In the genomic region with DNA sequence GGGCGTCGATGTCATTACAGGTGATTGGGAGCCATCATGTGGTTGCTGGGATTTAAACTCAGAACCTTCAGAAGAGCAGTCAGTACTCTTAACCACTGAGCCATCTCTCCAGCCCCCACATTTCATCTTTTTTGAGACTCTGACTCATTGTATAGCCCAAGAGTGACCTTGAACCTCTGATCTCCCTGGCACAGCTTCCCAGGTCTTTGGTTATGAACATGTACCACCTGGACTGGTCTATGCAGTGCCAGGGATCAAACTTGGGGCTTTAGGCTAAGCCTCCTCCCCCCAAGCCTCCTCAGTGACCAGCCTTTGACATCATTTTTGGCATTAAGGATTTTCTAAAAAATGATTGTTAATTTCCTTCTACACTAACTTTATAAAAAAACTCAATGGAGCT, we compare ENCODE assay signal across 23 mouse cellular contexts. TPM values are rescaled to one million over a fixed set of nuclear protein-coding genes. Genes with fewer than 3 reads are reported as not detected.
DNase-seq lines count a peak whose midpoint lies in the region; ATAC-seq lines count a peak whose summit lies in the region.
"Had no signal": no experiment of that assay in that cellular context is flagged by ENCODE, and none has a peak within 500 bp of the region (broad histone marks: within the 10 kb centered on the region; RNA-seq: fewer than 3 reads in every experiment).

No protein-coding gene starts in this region.

- H3K27me3 ChIP-seq in kidney, embryonic 15.5 days: no peaks in the 10 kb centered on the region
- H3K27me3 ChIP-seq: forebrain, embryonic 13.5 days had no signal

- no peaks in the 10 kb centered on the region for H3K9me3 ChIP-seq in kidney, embryonic 15.5 days (replicated peaks)
- H3K9me3 ChIP-seq: forebrain, embryonic 10.5 days; forebrain, embryonic 13.5 days; hindbrain, embryonic 10.5 days had no signal

- no peak overlapping the region for H3K4me2 ChIP-seq in kidney, embryonic 15.5 days
- H3K4me2 ChIP-seq: forebrain, embryonic 13.5 days; heart, embryonic 11.5 days; hindbrain, embryonic 14.5 days had no signal

- 71% methylated on average over 2 of the region's 2 CpGs for WGBS in kidney, embryonic 15.5 days

- no peak overlapping the region for H3K27ac ChIP-seq in kidney, embryonic 15.5 days
- H3K27ac ChIP-seq: forebrain, embryonic 10.5 days; forebrain, embryonic 13.5 days; hindbrain, embryonic 10.5 days; hindbrain, embryonic 14.5 days; hindbrain, postnatal 0 days had no signal

- no peak overlapping the region for H3K9ac ChIP-seq in kidney, embryonic 15.5 days
- H3K9ac ChIP-seq: forebrain, embryonic 13.5 days; hindbrain, embryonic 14.5 days had no signal

- no peaks in the 10 kb centered on the region for H3K4me1 ChIP-seq in kidney, embryonic 15.5 days
- H3K4me1 ChIP-seq: forebrain, embryonic 10.5 days; forebrain, embryonic 13.5 days; hindbrain, embryonic 10.5 days had no signal

- DNase-seq in adrenal gland, postnatal 14 days: peak; percentile 22
- DNase-seq in adrenal gland, adult 8-10 months: no peak
- DNase-seq in kidney, adult 9 months: no peak
- peak; percentile 36 for DNase-seq in 416B (ENCODE audit: low read depth)
- DNase-seq in adrenal gland, postnatal 36 days: peak; percentile 31 to 35
- DNase-seq in layer of hippocampus, adult 8-10 months (ENCODE audit: low spot score in 2 of 2): no peak
- DNase-seq: cerebellum, adult 18-20 months; cerebellum, adult 9-10 months; cerebellum, postnatal 14 days; gastrocnemius, postnatal 10 days; gastrocnemius, postnatal 36 days had no signal

- no peak overlapping the region for H3K4me3 ChIP-seq in kidney, embryonic 15.5 days (replicated peaks)
- H3K4me3 ChIP-seq: forebrain, embryonic 10.5 days; forebrain, embryonic 13.5 days; hindbrain, embryonic 10.5 days had no signal

- H3K36me3 ChIP-seq in kidney, embryonic 15.5 days: peaks cover 45% of the 10 kb centered on the region

- ATAC-seq in kidney, embryonic 15.5 days (replicated peaks; ENCODE audit: low FRiP score): peak; percentile 46; the same call in 1 of the 2 replicates
- ATAC-seq: activated CD4-positive, CD25-positive, alpha-beta regulatory T cell, adult 4 months; CD4-positive, CD25-positive, alpha-beta regulatory T cell, adult 4 months; forebrain, embryonic 13.5 days; forebrain, embryonic 16.5 days; hindbrain, postnatal 0 days; inflammation-experienced regulatory T-cells, adult 6 months; intestine, embryonic 16.5 days had no signal

RNA-seq across cellular contexts. Expression of a gene that starts 40.8 kb away (rescaled TPM):
- total RNA-seq in adrenal gland, postnatal 14 days (2021): 55.2 and 58.2 TPM in 2 replicates
- 10 to 100 TPM; 51.6 to 74.1 (median 63.1) TPM for total RNA-seq in adrenal gland, adult 8-10 months (2022)
- polyA plus RNA-seq in kidney, embryonic 15.5 days (2015; fragmentation: Nextera tagmentation; extraction: Ambion mirVana): 30.6 and 31.9 TPM in 2 replicates
- total RNA-seq in adrenal gland, postnatal 36 days (2021): 10 to 100 TPM; 56.5 to 63.1 TPM
- 10 to 100 TPM; 63.1 to 71.0 (median 67.6) TPM for total RNA-seq in layer of hippocampus, adult 8-10 months (2022)

Comparison
In these comparisons a context has a peak if more than half of its experiments do, and no peak if none do; other contexts are left out.
1. DNase-seq: peak in adrenal gland, postnatal 14 days (single experiment), 416B (single experiment) and adrenal gland, postnatal 36 days (2 of 2); none in adrenal gland, adult 8-10 months (single experiment), kidney, adult 9 months (single experiment) and layer of hippocampus, adult 8-10 months (0 of 2).